Mouse (Mus musculus) hematopoietic stem cell, adult 5-6 weeks (primary cell): ENCODE results near the gene Fam19a1. TPM values are rescaled to one million over a fixed set of nuclear protein-coding genes. Genes with fewer than 3 reads are reported as not detected.

Source experiments
- ATAC-seq, 2 experiments: fragments of 125-278 bp in 1 of 2; replicated peaks in 1 of 2; 2 replicates each; pipeline ENCODE4 v1.8.0; 2016 to 2017; ENCODE audit warnings: inconsistent platforms in 2 of 2, mild to moderate bottlenecking in 2 of 2, moderate number of reproducible peaks in 2 of 2, low read depth in 1 of 2, moderate TSS enrichment in 1 of 2; ENCODE audit not compliant: low FRiP score in 2 of 2, poor library complexity in 2 of 2, severe bottlenecking in 2 of 2, insufficient read depth in 1 of 2, low TSS enrichment in 1 of 2
- total RNA-seq: library from RNA; stranded (forward); fragments of 172-1452, 232-1000 nt; gene quantifications from 2 replicates; pipeline ENCODE4 v1.2.3, GENCODE M21; 2017

Gene Fam19a1
- total RNA-seq, 1 experiment from 2014 or later: not detected

- ATAC-seq: no peak
Measured at GRCm38 (mm10) chr6:96376773-96377172, 263.8 kb downstream of the Fam19a1 start.

- ATAC-seq: no peak
Measured at GRCm38 (mm10) chr6:96379229-96379628, 266.3 kb downstream of the Fam19a1 start.

DNA sequence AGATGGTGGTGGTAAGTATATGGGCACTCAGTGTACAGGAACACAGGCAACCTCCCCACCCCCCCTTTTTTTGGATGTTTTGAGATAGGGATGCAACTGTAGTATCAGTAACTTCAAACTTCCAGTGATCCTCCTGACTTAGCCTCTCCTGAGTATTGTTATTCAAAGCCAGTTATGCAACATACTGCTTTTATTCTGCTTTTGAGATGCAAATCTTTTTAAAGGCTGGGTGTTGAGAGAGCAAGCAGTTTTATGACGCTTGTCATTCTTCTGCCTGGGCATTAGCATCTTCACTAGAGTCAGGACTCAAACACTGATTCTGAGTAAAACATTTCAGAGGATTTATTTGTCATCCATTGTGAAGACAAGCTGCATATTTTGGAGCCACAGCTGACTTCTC lies 271.5 kb downstream of the Fam19a1 start:
- ATAC-seq: no peak

GRCm38 (mm10) chr6:96418866-96419265 lies 305.9 kb downstream of the Fam19a1 start:
- ATAC-seq: no peak

- ATAC-seq: no peak
Measured at GRCm38 (mm10) chr6:96419704-96420382, 306.9 kb downstream of the Fam19a1 start.

DNA sequence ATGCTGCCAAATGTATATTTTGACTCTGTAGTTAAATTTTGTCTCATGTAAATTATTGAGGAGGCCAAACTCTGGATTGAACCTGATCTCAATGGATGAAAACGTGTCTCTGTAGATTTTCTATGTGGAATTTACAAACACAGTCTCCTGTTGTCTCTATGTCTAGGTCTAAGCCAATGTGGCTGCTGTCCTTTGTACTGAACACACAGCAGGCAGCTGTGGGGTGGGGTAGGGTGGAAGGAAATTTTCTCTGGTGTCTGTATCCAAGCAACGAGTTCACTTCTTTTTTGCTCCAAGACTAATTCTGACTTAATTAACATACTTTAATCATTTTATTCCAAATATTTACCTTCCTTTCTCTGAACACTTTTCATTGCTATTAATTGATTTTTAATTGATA lies 307.6 kb downstream of the Fam19a1 start:
- ATAC-seq: no peak

GRCm38 (mm10) chr6:96429390-96429789 lies 316.4 kb downstream of the Fam19a1 start:
- no peak for ATAC-seq

DNA sequence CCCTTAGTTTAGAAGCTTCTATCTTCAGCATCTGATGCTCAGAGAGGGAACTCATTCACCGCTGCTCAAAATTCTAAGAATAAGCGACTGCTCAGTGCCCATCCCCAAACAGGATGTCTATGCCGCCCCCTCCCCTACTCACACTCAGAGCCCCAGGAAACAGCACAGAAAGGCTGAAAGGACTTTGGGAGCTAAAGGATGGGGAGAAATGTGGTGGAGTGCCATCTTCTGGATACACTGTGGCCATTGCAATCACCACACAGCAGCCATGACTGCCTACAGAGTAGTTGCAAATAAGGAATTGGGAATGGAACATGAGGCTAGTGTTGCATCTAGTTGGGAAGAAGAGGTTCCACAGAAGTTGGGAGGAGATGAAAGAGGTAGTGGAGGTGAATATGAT lies 319.4 kb downstream of the Fam19a1 start:
- ATAC-seq: no peak

- no peak for ATAC-seq
Measured at GRCm38 (mm10) chr6:96433896-96434295, 320.9 kb downstream of the Fam19a1 start.

DNA sequence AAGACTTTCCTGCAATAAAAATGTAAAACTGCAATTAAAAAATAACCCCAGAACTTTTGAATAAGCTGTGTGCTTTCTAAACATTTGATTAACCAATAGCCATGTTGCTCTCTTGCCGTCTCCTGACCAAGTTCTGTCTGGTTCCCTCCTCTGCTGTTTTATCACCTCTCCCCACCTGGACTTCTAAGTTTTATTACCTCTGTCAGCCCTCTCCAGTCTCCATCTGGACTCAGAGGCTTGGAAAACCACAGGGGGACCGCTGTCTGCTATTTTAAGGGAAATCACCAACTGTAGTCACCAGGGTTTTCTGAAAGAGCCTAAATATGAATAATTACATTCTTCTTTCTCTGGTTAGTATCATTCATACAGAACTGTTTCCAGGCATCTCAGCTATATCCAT lies 322.6 kb downstream of the Fam19a1 start:
- ATAC-seq: no peak

- ATAC-seq: no peak
Measured at GRCm38 (mm10) chr6:96437814-96438213, 324.9 kb downstream of the Fam19a1 start.

GRCm38 (mm10) chr6:96439419-96439818 lies 326.5 kb downstream of the Fam19a1 start:
- no peak for ATAC-seq

- no peak for ATAC-seq
Measured at GRCm38 (mm10) chr6:96441971-96442370, 329.0 kb downstream of the Fam19a1 start.

GRCm38 (mm10) chr6:96447466-96447865 lies 334.5 kb downstream of the Fam19a1 start:
- ATAC-seq: no peak

DNA sequence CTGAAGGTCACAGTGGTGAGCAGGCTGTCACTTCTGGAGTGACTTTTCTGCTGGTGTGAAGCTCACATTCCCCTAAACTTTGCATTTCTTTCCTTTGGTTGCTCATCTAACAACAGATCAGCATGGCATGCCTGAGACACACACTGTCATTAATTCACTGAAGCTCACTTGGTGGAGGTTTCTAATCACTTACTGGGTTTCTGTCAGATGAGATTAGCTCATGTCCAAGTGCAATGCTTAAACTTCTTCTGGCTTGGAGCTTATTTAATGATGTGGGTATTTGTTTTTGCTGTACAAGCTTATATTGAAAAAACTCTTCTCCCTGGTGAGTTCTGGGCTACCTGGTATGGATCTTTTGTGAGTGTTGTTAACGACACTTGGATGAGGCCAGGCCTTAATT lies 343.3 kb downstream of the Fam19a1 start:
- no peak for ATAC-seq

- no peak for ATAC-seq
Measured at GRCm38 (mm10) chr6:96457590-96458259, 344.8 kb downstream of the Fam19a1 start.

GRCm38 (mm10) chr6:96459041-96459440 lies 346.1 kb downstream of the Fam19a1 start:
- ATAC-seq: no peak

- ATAC-seq: no peak
Measured at GRCm38 (mm10) chr6:96499464-96499863, 386.5 kb downstream of the Fam19a1 start.

DNA sequence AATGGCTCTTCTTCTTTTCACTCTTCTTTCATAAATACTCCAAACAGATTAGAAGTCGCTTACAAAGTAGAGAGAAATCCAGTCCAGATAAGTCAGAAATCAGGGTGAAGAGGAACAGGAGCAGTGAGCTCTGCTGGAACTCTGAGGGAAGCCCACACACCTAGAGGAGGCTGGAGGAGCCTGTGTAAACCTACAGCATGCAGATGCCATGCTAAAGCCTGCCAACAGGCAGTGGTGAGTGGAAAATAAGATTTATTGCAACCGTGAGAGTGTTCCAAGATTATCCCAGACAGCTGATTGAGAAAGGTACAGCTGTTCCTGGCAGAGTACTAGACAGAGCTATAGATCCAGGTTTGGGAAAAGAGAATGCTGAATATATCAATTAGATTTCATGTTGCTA lies 428.6 kb downstream of the Fam19a1 start:
- no peak for ATAC-seq
